Mouse (Mus musculus) layer of hippocampus, postnatal 14 days (tissue): ENCODE results near the gene Mrps23. TPM values are rescaled to one million over a fixed set of nuclear protein-coding genes. Genes with fewer than 3 reads are reported as not detected.

Source experiments
- DNase-seq, 2 experiments: peaks; one replicate each; pipeline ENCODE4 v3.0.0; 2021 to 2022; ENCODE audit warnings: low spot score in 2 of 2, mixed read lengths in 1 of 2
- long read RNA-seq, 2 experiments: library from polyadenylated mRNA; stranded (forward); transcript quantifications; one replicate each; pipeline ENCODE4 v2.0.0; 2021
- total RNA-seq, 2 experiments: library from RNA; stranded (reverse); gene quantifications; 2 replicates each; pipeline ENCODE4 v1.2.3; 2021

Mrps23 gene
- 10 to 100 TPM; 58.2 to 61.3 TPM for total RNA-seq
- long read RNA-seq, experiment 1, transcript Mrps23-203 (5 exons, 1,404 nt): minor isoform, 5 of 29 reads
- long read RNA-seq, experiment 1, transcript Mrps23-201 (5 exons, 1,332 nt): major isoform, 21 of 29 reads
- long read RNA-seq, experiment 1, partial matches to known transcripts: 1 of 29 reads
- long read RNA-seq, experiment 1, other reads (novel, unspliced or antisense): 2 of 29 reads
- long read RNA-seq, experiment 2, transcript Mrps23-201 (5 exons, 1,332 nt): major isoform, 41 of 63 reads
- long read RNA-seq, experiment 2, transcript Mrps23-203 (5 exons, 1,404 nt): minor isoform, 14 of 63 reads
- long read RNA-seq, experiment 2, partial matches to known transcripts: 3 of 63 reads
- long read RNA-seq, experiment 2, other reads (novel, unspliced or antisense): 4 of 63 reads

DNA sequence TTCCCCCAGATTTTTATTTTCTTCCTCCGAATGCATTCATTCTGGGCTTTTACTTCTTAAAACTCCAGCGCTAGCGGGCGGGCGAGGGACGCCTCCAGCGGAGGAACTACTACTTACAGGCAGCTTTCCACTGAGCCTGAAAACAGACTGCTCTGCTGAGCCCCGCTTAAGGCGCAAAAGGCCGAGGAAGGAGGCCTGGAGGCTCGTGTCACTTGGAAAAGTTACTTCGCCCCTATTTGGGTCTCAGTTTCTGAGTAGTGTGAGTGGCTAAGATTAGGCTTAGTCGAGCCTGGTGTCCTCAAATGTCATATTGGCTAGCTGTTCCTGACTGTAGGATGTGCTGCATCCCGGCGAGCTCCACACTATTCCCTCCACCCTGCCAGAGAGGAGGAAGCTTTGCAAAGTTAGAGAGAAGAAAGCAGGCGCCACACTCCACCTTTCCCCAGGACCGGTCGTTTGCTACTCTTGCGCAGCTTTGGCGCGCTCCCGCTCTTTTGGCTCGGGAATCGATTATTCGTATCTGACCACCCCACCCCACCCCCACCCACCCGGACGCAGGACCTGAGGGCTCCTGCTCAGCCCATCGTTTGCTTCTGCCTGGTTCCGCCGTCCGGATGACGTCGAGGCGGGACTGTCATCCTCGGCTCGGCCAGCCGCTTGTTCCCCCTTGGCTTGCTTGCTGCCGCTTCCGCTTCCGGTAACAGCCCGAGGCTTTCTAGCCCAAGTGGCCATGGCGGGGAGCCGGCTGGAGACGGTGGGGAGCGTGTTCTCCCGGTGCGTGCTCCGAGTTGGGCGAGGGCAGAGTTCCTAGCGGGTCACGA, at the start of gene Mrps23:
TSS of gene Mrps23 (plus strand) at position 677 of the 821 bp plus-strand sequence.
- peak; percentile 88 to 93 for DNase-seq

DNA sequence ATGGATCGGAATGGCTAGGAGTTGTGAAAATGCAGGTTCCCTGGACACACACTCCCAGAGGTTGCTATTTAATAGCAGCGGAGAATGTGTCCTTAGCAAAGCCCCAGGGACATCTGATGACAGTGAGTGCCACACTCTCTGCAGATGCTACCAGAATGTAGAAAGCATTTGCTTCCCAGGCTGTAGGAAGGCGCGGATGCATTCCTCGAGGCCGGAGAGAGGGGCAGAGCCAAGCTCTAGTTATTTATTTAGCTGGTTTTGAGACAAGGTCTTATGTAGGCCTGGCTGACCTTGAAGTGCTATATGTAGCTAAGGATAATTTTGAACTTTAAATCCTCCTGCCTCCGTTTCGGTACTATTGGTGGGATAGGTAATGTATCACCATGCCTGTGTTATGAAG, 49.7 kb upstream of the Mrps23 start:
- DNase-seq: no peak

- DNase-seq: peak; percentile 49 to 80
These were observed 48.7 kb upstream of the Mrps23 start for GRCm38 (mm10) chr11:88155451-88155850.

DNA sequence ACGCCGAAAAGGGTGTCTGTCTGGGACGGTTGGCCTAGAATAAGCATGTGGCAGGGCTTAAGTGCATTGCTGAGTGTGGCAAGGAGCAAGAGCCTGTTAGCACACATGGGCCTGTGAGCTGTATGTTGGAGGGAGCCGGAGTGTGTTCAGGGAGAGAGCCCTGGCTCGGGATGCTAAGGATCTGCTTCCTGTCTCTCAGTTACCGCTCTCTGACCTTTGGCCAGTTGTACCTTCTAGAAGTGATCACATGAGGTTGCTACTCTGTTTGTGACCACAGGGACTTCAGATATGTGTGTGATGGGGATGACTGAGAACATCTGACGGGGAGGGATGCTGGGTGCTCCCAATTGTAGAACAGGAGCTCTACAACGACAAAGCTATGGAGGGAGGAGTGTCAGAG, 48.2 kb upstream of the Mrps23 start:
- DNase-seq: no peak

DNA sequence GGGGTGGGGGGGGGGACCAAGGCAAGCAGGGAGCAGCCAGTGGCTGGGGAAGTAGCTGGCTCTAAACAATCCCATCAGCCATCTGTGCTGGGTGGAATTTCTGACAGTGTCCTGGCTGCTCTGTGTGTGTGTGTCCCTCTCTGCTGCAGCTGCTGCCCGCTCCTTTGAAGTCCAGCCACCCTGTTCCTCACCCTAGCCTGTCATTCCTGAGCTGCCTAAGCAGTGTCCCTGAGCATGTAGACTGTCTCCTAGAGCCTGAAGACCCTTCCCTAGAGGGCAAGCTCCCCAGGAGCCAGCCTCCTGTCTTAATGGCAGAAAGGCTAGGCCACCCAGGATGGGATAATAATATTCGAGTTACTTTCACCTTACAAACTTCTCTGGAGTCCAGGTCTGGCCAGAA, 47.8 kb upstream of the Mrps23 start:
- DNase-seq: no peak

GRCm38 (mm10) chr11:88158842-88159246, 45.3 kb upstream of the Mrps23 start:
- peak; percentile 36 to 45 for DNase-seq

DNA sequence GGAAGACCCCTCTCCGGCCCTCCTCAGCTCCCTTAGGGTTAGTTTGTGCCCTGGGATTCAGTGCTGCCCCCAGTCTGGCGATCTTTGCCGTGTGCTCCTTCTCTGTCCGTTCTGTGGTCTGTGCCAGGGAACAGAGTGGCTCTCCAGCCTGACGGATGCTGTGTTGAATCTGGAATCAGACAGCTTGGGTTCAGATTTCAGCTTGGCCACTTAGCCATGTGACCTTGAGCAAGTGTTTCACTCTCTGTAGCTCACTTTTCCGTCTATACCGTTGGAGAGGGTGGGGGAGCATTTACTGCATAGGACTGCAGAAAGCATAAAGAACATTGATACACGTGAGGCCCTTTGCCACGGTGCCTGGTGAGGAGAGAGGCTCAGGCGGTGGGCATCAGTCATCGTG, 44.8 kb upstream of the Mrps23 start:
- peak in 1 of 2 experiments; percentile 55 for DNase-seq

DNA sequence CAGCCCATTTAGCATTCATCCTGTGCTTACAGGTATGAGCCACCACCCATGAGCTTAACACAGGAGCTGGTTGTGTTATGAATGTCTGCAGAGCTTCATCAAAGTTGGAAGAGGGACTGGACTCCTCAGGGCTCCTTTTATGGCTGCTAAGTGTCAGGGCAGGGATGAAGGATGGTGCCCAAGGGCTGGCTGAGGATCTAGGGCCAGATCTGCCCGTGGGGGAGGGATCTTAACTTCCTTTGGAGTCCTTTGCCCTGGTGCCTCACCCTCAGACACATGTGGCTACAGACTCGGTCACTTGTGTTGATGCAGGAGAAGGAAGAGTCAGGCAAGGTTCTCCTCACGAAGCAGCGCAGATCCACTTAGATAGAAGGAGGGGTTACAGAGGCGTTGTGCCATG, 43.9 kb upstream of the Mrps23 start:
- DNase-seq: no peak

DNA sequence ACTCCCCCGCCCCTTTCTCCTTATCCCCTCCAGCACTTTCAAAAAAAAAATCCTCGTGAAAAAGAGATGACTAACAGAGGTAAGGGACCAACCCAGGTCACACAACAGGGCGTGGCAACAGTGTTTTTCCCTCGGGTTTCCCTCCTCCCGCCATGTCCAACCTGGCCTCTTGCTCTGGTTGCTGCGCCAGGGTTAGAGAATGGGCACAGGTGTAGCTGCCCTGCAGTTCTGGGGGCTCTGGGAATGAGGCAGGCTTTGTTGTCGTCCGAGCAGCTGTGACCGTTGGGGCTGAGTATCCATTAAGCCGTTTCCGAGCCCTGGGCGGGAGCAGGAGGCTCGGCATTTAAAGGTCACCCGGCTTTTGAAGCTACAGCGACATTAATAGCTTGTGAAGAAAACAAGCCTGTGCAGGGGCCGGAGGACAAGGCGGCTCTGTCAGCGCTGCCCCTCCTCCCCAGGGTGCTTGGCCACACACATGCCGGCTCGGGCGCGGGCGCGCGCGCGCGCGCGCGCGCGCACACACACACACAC, 43.1 kb upstream of the Mrps23 start:
- DNase-seq: peak; percentile 51 to 60

- DNase-seq: peak; percentile 69 to 80
These were observed 42.4 kb upstream of the Mrps23 start for GRCm38 (mm10) chr11:88161651-88162362.

- DNase-seq: no peak
These were observed 41.4 kb upstream of the Mrps23 start for GRCm38 (mm10) chr11:88162740-88163139.

DNA sequence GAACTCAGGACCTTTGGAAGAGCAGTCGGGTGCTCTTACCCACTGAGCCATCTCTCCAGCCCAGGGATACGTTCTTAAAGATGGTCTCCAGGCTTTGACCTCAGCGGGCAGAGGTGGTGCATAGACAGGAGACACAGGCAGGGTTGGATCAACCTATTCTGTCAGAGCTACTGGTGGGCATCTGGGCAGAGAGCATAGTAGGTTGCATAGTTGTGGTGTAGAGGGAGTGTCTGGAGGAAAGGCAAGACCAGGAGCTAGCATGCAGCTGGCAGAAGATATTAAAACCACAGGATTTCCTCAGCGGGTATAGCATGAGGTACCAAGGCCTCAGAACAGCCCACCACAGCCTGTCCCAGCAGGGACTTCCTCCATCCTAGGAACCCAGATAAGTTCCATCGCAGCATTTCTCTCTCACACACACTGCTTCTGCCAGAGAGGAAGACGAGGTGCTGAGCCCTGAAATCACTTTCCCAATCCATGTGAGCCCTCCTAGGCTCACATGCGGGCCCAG, 39.9 kb upstream of the Mrps23 start:
- DNase-seq: no peak

DNA sequence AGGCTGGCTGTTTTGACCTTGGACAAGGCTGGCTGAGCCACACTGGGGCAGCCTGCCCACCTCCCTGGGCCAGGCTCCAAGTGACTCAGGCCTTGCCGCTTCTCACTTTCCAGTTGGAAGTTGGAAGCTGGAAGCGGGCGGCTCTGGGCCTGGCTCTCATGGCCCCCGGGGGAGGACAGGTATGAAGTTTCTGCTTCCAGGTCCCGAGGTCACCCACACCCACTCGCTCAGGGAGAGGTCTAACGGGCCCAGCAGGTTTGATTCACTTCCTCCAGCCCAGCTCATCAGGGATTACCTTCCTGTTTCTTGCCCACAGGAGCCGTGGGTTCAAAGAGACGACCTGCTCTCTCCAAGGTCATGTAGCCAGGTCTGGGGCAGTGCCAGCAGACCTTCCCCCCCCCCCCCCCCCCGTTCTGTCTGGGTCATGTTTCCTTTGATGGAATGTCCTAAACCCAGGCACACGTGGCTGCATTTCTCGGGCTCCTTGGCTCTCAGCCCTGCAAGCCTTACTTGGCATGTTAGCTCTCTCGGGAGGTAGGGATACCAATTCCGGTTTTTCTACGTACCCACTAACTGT, 39.3 kb upstream of the Mrps23 start:
- peak in 1 of 2 experiments; percentile 27 for DNase-seq

DNA sequence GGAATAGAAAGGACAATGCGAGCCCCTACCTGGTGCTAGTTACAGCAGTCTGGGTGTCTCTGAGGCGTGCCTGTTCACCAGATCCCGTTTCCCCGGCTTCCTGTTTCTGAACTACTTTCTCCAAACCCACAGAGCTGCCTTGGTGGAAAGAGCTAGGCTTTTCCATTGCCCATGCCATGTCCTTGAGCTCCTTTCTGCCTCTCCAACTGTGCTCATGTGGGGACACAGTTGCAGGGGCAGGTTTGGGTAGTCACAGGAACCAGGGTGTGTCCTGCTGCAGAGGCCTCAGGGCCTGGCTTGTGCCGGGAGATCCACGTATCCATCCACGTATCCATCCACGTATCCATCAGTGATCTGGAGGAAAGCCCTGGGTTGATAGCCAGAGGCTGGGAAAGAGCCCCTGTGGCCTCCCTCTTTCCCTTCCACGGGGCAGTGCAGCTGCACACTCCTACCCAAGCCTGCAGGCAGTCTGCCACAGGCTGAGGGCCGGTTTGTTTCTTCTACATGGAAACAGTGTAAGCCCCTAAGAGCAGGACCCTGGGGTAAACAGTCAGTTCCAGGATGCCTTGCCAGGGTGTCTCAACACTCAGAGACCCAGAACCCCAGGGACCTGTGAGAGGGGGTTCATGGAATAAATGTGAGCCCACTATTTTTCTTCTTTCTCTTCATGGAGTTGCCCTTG, 38.4 kb upstream of the Mrps23 start:
- no peak for DNase-seq

DNA sequence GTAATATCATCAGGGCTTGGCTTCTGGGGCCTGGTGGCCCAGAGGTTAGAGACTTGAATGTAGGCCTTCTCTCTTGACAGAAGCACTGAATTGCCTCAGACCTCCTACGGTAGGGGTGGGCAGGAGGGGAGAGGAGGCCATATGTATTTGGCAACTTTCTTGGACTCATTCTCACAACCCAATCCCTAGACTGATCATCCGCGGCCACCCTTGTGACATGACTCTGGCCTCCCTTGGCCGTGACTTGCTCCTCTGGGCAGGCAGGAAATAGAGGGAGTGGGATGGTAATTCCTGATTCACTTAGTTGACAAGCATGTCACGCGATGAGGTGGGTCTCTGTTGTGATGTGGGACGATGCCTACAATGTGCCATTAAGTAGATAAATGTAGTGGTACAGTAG, 37.7 kb upstream of the Mrps23 start:
- no peak for DNase-seq

DNA sequence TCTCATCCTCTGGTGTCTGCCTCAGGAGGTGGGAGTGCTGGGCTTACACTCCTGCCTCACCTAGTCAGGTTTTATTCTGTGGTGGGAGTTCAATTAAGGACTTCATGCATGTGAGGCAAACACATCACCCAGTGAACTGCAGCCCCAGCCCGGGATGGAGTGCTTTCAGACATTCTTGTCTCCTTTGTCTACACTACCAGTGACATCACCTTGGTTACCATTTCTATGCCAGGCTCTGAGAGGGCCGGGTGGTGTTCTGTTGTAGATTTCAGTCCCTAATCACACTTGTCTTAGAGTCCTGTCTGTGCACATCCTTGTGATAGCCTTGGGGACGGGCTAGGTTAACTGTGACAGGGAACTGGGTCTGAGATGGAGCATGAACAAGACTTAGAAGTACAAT, 35.6 kb upstream of the Mrps23 start:
- no peak for DNase-seq

DNA sequence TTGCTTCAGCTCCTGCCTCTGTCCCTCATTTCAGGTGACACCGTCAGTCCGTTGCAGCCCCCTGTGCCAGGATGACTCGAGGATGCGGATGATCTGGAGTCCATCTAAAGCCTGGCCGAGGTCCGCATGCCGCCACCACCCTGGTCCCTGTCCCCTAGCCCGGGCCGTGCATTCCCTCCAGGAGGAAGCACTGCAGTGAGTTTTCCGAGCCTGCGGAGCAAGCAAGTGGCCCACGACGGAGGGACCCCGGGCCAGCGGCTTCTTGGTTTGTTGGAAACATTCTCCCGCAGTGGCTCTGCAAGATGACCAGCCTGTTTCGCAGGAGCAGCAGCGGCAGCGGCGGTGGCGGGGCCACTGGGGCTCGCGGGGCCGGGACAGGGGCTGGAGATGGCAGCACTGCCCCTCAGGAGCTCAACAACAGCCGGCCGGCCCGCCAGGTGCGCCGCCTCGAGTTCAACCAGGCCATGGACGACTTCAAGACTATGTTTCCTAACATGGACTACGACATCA, 34.6 kb upstream of the Mrps23 start:
- no peak for DNase-seq

- no peak for DNase-seq
These were observed 33.6 kb upstream of the Mrps23 start for GRCm38 (mm10) chr11:88170606-88171005.

- DNase-seq: no peak
These were observed 32.2 kb upstream of the Mrps23 start for GRCm38 (mm10) chr11:88171876-88172442.
